Mouse (Mus musculus) embryonic facial prominence, embryonic 12.5 days (tissue): ENCODE results near the gene Mif. TPM values are rescaled to one million over a fixed set of nuclear protein-coding genes. Genes with fewer than 3 reads are reported as not detected.

ENCODE experiments used
- ATAC-seq: fragments of 200-750 bp; cut with Nextera tagmentation; 2 replicates; pipeline ENCODE4 v1.8.0; 2017; ENCODE audit not compliant: insufficient number of reproducible peaks, insufficient read depth, low FRiP score, low TSS enrichment
- H3K27ac ChIP-seq: fragments of 300-500 bp; sonication (generic); 2 replicates; pipeline ENCODE4 v1.5.1; 2016; ENCODE audit warnings: mild to moderate bottlenecking
- H3K27me3 ChIP-seq: fragments of 300-500 bp; sonication (generic); 2 replicates; pipeline ENCODE4 v1.6.1; 2016; ENCODE audit warnings: mild to moderate bottlenecking, moderate library complexity
- H3K36me3 ChIP-seq: fragments of 300-500 bp; sonication (generic); 2 replicates; pipeline ENCODE4 v1.6.1; 2016; ENCODE audit warnings: mild to moderate bottlenecking
- H3K4me1 ChIP-seq: fragments of 300-500 bp; sonication (generic); 2 replicates; pipeline ENCODE4 v1.6.1; 2016
- H3K4me2 ChIP-seq: fragments of 300-500 bp; sonication (generic); replicated peaks from 2 replicates; pipeline ENCODE4 v1.6.1; 2016; ENCODE audit warnings: mild to moderate bottlenecking, moderate library complexity
- H3K4me3 ChIP-seq: fragments of 300-500 bp; sonication (generic); 2 replicates; pipeline ENCODE4 v1.5.1; 2016; ENCODE audit warnings: mild to moderate bottlenecking
- H3K9ac ChIP-seq: fragments of 300-500 bp; sonication (generic); 2 replicates; pipeline ENCODE4 v1.6.1; 2016; ENCODE audit warnings: mild to moderate bottlenecking, moderate library complexity
- H3K9me3 ChIP-seq: fragments of 300-500 bp; sonication (generic); 2 replicates; pipeline ENCODE4 v1.6.1; 2016; ENCODE audit warnings: mild to moderate bottlenecking, moderate library complexity
- WGBS: fragments of 180-500 bp; shearing (Covaris S2); methylation state at CpG from one replicate; pipeline ENCODE4 v1.1.7; 2016; 5-methylcytosine and 5-hydroxymethylcytosine counted together
- polyA plus RNA-seq: library from polyadenylated mRNA; unstranded; fragments of >200 nt; fragmentation: Nextera tagmentation; extraction: Ambion mirVana; gene quantifications from 2 replicates; pipeline ENCODE4 v1.2.1, GENCODE M21; 2016

Gene Mif
- polyA plus RNA-seq, 1 experiment from 2014 or later = 1,615 TPM

GRCm38 (mm10) chr10:75872025-75872914, 12.2 kb upstream of the Mif start:
- Histone ChIP-seq H3K27ac (0 out of 2 replicates have a peak overlapping the region, but pooled peaks have one; percentile 72), H3K4me2 (peak overlapping the region; percentile 57), H3K9me3 (no peaks in the 10 kb centered on the region), H3K4me1 (peaks cover 11% of the 10 kb centered on the region), H3K27me3 (no peaks in the 10 kb centered on the region), H3K36me3 (no peaks in the 10 kb centered on the region), H3K4me3 (peak overlapping the region; percentile 33), H3K9ac (no peak overlapping the region)
- 34% methylated on average over 10 of the region's 10 CpGs for WGBS
- no peak for ATAC-seq

- ATAC-seq = no peak
- 68% methylated on average over 5 of the region's 5 CpGs for whole genome bisulfite sequencing
- Histone ChIP-seq H3K4me3 (no peak overlapping the region), H3K36me3 (peaks cover 18% of the 10 kb centered on the region), H3K9me3 (no peaks in the 10 kb centered on the region), H3K27ac (no peak overlapping the region), H3K4me2 (no peak overlapping the region), H3K4me1 (peaks cover 17% of the 10 kb centered on the region), H3K27me3 (no peaks in the 10 kb centered on the region), H3K9ac (no peak overlapping the region)
Observed at GRCm38 (mm10) chr10:75861587-75861986, 1.5 kb upstream of the Mif start.

- H3K4me1 ChIP-seq = peaks cover 17% of the 10 kb centered on the region
- ATAC-seq = no peak
- WGBS = 34% methylated on average over 7 of the region's 7 CpGs
- H3K27ac ChIP-seq = peak overlapping the region; percentile 96
- peaks cover 18% of the 10 kb centered on the region for H3K36me3 ChIP-seq
- no peak overlapping the region for H3K4me3 ChIP-seq
- no peaks in the 10 kb centered on the region for H3K27me3 ChIP-seq
- H3K4me2 ChIP-seq = peak overlapping the region; percentile 82; the same call in 1 of the 2 replicates
- no peak overlapping the region; the same call in 1 of the 2 replicates for H3K9ac ChIP-seq
- no peaks in the 10 kb centered on the region for H3K9me3 ChIP-seq
Observed at GRCm38 (mm10) chr10:75860746-75861145, 706 bp upstream of the Mif start.

- Histone ChIP-seq H3K27me3 (no peaks in the 10 kb centered on the region), H3K4me2 (peak overlapping the region; percentile 82), H3K27ac (peak overlapping the region; percentile 96), H3K9me3 (no peaks in the 10 kb centered on the region), H3K9ac (peak overlapping the region; percentile 89), H3K4me3 (peak overlapping the region; percentile 76), H3K4me1 (peaks cover 17% of the 10 kb centered on the region), H3K36me3 (peaks cover 18% of the 10 kb centered on the region)
- 2% methylated on average over 27 of the region's 27 CpGs for WGBS
- peak; percentile 67 for ATAC-seq
Observed at GRCm38 (mm10) chr10:75859107-75859746, 813 bp downstream of the Mif start.

GRCm38 (mm10) chr10:75857598-75857997, 2.4 kb downstream of the Mif start:
- no peak overlapping the region for H3K4me3 ChIP-seq
- peaks cover 17% of the 10 kb centered on the region for H3K4me1 ChIP-seq
- H3K4me2 ChIP-seq = no peak overlapping the region
- H3K27ac ChIP-seq = no peak overlapping the region
- H3K27me3 ChIP-seq = no peaks in the 10 kb centered on the region
- WGBS = 95% methylated on average over 4 of the region's 4 CpGs
- H3K36me3 ChIP-seq = peaks cover 18% of the 10 kb centered on the region
- no peaks in the 10 kb centered on the region for H3K9me3 ChIP-seq
- no peak for ATAC-seq
- H3K9ac ChIP-seq = no peak overlapping the region

GRCm38 (mm10) chr10:75856976-75857375, 3.1 kb downstream of the Mif start:
- no peak overlapping the region for H3K27ac ChIP-seq
- no peaks in the 10 kb centered on the region for H3K9me3 ChIP-seq
- 78% methylated on average over 3 of the region's 3 CpGs for WGBS
- no peak overlapping the region for H3K9ac ChIP-seq
- peaks cover 18% of the 10 kb centered on the region for H3K36me3 ChIP-seq
- ATAC-seq = no peak
- no peaks in the 10 kb centered on the region for H3K27me3 ChIP-seq
- H3K4me1 ChIP-seq = peaks cover 17% of the 10 kb centered on the region
- H3K4me3 ChIP-seq = no peak overlapping the region
- no peak overlapping the region for H3K4me2 ChIP-seq

GRCm38 (mm10) chr10:75856155-75856907, 3.7 kb downstream of the Mif start:
- Histone ChIP-seq H3K4me2 (no peak overlapping the region), H3K9me3 (no peaks in the 10 kb centered on the region), H3K36me3 (peaks cover 18% of the 10 kb centered on the region), H3K27me3 (no peaks in the 10 kb centered on the region), H3K4me3 (no peak overlapping the region), H3K27ac (no peak overlapping the region), H3K4me1 (peaks cover 23% of the 10 kb centered on the region), H3K9ac (no peak overlapping the region)
- WGBS = 73% methylated on average over 11 of the region's 11 CpGs
- ATAC-seq = no peak

- peaks cover 21% of the 10 kb centered on the region for H3K4me1 ChIP-seq
- H3K27me3 ChIP-seq = no peaks in the 10 kb centered on the region
- H3K9ac ChIP-seq = no peak overlapping the region
- no peak overlapping the region for H3K4me2 ChIP-seq
- H3K4me3 ChIP-seq = no peak overlapping the region
- H3K27ac ChIP-seq = no peak overlapping the region
- H3K36me3 ChIP-seq = peaks cover 18% of the 10 kb centered on the region
- no peaks in the 10 kb centered on the region for H3K9me3 ChIP-seq
- no peak for ATAC-seq
- 86% methylated on average over 15 of the region's 15 CpGs for WGBS
Observed at GRCm38 (mm10) chr10:75855416-75855981, 4.5 kb downstream of the Mif start.

GRCm38 (mm10) chr10:75854791-75855190, 5.2 kb downstream of the Mif start:
- Histone ChIP-seq H3K4me2 (no peak overlapping the region), H3K27ac (no peak overlapping the region), H3K4me3 (no peak overlapping the region), H3K9me3 (no peaks in the 10 kb centered on the region), H3K27me3 (no peaks in the 10 kb centered on the region), H3K9ac (no peak overlapping the region), H3K4me1 (peaks cover 20% of the 10 kb centered on the region), H3K36me3 (peaks cover 18% of the 10 kb centered on the region)
- 84% methylated on average over 6 of the region's 6 CpGs for WGBS
- no peak for ATAC-seq

- Histone ChIP-seq H3K4me1 (peaks cover 19% of the 10 kb centered on the region), H3K9ac (no peak overlapping the region), H3K4me2 (no peak overlapping the region), H3K9me3 (no peaks in the 10 kb centered on the region), H3K27me3 (no peaks in the 10 kb centered on the region), H3K36me3 (peaks cover 18% of the 10 kb centered on the region), H3K27ac (no peak overlapping the region), H3K4me3 (no peak overlapping the region)
- ATAC-seq = no peak
- WGBS = 52% methylated on average over 5 of the region's 5 CpGs
Observed at GRCm38 (mm10) chr10:75854096-75854495, 5.9 kb downstream of the Mif start.

GRCm38 (mm10) chr10:75853452-75853851, 6.6 kb downstream of the Mif start:
- Histone ChIP-seq H3K9me3 (no peaks in the 10 kb centered on the region), H3K36me3 (peaks cover 16% of the 10 kb centered on the region), H3K4me2 (no peak overlapping the region), H3K27me3 (no peaks in the 10 kb centered on the region), H3K9ac (no peak overlapping the region), H3K4me1 (peaks cover 13% of the 10 kb centered on the region), H3K4me3 (no peak overlapping the region), H3K27ac (no peak overlapping the region)
- no peak; the same call in 1 of the 2 replicates for ATAC-seq
- 30% methylated on average over 10 of the region's 10 CpGs for WGBS
